Mouse (Mus musculus): Measurements from ENCODE around the gene Plcb2.

Plcb2 gene

DNA sequence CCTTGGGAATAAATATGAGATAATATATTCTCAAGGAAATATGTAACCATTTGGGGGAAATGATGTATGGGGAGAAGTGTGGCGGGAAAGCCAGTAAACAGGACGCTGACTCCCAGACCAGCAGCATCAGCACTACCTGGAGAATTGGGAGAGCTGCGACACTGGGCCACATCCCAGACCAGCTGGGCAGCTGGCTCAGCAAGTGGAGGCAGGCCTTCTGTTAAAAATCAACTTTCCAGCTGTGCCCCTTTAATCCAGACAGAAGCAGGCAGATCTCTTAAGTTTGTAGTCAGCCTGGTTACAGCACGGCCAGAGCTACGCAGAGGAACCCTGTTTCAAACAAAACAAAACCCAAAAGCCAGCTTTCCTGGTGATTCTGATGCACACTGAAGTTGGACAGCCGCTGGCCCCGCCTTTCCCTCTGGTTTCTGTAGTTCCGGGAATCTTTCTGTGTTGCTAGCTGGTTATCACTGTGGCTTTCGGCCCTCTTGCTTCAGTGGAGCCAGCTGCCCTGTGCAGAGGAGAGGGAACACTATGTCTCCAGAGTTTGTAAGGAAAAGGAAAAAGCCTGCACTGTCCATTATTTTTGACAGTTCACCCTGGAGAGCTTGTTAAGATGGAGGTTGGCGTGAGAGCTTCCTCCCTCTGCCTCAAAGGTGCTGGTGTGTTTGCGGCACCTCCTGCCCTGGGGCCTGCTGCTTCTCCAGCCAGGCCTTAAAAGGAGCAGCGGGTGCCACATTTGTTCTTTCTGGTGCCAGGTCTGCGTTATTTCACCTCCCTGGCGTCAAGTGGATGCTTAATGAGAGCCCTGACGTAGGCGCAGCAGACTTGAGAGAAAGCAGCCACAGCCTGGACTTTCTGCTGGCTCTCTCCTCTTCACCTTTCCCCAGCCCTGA, 23.9 kb upstream of the Plcb2 start:
- in situ Hi-C loops (cut with MboI, MseI): no loop called here

DNA sequence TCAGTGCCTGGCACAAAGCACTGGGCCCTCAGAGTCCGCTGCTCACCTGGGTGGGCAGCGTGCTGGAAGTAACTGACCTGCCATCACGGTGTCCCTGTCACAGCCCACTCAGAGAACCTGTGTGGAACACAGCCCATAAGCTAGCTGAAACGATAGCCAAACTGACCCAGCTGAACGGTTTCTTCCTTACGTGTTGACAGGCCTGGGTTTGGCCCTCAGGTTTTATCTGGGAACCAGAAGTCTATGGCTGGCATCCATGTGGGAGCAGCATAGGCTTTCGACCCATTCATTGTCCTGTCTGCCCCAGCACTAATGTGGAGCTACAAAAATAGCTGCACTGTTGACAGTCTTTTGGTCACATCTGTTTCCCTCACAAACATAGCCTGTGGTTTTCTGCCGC, 22.2 kb upstream of the Plcb2 start:
- in situ Hi-C loops (cut with MboI, MseI): no loop called here

DNA sequence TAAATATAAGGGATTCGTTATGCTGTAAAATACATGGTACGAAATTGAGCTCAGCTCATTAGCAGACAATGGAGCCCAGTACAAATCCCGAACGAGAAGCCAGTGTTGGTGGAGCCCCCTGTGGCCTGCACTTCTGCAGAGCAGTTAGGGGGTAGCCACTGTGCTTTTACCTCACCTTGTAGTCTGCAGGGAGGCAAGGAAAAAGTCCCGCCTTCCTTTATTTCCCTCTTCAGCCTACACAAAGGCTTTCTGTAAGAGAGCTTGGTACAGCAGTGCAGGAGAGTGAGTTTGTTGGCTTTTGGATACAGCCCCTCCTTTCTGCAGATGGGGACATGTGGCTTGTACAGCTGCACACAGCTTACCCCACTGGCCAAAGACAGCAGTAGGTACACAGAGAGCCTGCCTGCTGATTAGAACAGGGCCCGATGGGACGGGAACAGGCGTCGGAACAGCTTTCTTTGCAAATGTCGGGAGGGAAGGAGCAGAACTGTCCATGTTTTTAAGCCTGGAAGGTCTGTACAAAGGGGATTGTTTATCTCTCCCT, 21.2 kb upstream of the Plcb2 start:
- in situ Hi-C loops (cut with MboI, MseI): no loop called here

- in situ Hi-C loops (cut with MboI, MseI): no loop called here
Observed at GRCm38 (mm10) chr2:118747301-118747960, 19.2 kb upstream of the Plcb2 start.

GRCm38 (mm10) chr2:118745915-118746901, 18.0 kb upstream of the Plcb2 start:
- in situ Hi-C loops (cut with MboI, MseI): no loop called here

DNA sequence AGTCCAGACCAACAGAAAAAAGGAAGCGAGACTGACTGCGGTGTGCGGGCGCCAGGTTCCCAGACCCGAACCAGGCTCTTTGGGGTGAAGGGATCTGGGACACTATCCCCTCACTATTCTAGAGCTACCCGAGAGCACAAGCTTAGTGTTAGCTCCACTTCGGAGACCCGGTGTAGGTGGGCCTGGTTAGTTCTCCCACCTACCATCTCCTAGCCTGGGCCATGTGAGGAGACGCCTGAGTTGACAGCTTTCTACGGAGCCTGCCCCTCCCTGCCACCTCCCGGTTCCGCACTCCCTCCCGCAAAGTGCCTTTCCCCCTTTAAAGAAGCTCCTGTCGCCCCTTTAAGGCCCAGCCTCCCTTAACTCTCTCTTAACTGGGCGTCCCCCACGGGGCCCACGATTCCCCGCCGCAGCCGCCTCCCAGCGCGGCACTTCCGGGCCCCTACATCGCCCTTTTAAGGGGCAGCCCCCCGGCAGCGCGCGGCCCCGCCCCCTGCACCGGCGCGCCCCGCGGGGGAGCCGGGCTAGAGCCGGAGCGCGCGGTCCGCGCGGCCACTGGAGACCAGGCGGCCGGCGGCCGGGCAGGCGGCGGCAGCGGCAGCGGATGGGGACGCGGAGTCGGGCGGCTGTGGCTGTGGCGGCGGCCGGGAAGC, 17.1 kb upstream of the Plcb2 start, which contains the start of gene Inafm2:
TSS of gene Inafm2 (plus strand) at position 527 of the 653 bp plus-strand sequence.
- in situ Hi-C loops (cut with MboI, MseI): no loop called here

GRCm38 (mm10) chr2:118744621-118745020, 16.4 kb upstream of the Plcb2 start:
- in situ Hi-C loops (cut with MboI, MseI): no loop called here

GRCm38 (mm10) chr2:118743261-118743943, 15.2 kb upstream of the Plcb2 start:
- in situ Hi-C loops (cut with MboI, MseI): no loop called here

- in situ Hi-C loops (cut with MboI, MseI): no loop called here
Observed at GRCm38 (mm10) chr2:118741183-118741582, 12.9 kb upstream of the Plcb2 start.

GRCm38 (mm10) chr2:118740341-118740740, 12.1 kb upstream of the Plcb2 start:
- in situ Hi-C loops (cut with MboI, MseI): no loop called here

DNA sequence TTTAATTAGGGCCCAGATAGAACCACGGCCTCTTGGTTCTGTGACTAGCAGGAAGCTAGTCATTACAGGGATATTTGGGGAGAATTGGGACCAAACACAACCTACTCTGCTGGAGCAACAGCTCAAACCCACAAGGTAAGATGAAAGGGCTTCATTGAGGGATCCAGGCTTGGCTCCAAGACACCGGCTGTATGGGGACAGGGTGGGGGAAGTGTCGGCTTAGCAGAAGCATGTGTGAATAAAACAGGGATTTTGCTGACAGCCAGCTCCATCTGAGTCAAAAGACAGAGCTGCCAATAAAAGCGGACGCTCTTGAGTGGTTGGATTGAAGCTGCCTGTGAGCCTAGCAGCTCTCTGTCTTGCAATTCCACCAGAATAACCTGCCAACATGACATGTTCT, 5.1 kb upstream of the Plcb2 start:
- in situ Hi-C loops (cut with MboI, MseI): no loop called here

GRCm38 (mm10) chr2:118731981-118732380, 3.7 kb upstream of the Plcb2 start:
- in situ Hi-C loops (cut with MboI, MseI): no loop called here

DNA sequence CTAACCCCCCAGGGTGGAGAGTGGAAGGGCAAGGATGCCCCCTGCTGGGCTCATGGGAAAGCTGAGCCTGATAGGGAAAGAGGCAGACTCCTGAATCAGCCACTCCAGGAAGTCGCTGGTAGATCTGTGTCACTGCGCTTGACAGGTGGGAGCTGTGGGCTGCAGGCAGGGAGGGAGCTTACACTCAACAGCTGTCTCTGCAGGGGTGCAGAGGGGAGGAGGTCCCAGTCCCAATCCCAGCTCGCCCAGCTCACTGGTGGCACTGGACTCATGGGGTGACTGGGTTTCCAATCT, 2.3 kb upstream of the Plcb2 start:
- in situ Hi-C loops (cut with MboI, MseI): no loop called here

GRCm38 (mm10) chr2:118729816-118730621, 1.8 kb upstream of the Plcb2 start:
- in situ Hi-C loops (cut with MboI, MseI): no loop called here

DNA sequence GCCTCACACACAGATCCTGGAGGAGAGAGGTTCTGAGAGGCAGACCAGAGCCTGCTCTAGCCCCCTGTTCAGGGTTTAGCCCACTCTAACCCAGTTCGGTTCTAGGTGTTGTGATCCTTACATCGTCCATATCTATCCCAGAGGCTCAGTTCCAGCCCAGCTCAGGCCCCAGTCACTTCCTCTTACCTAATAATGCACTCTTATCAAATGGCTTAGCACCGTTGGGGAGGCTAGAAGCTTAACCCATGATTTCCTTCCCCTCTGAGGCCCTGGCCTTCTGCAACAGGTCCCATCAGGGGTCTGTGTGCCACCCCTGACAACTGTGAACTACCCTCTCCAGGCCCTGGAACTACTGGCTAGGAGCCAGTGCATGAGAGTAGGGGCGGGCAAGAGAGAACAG, 956 bp upstream of the Plcb2 start:
- in situ Hi-C loops (cut with MboI, MseI): no loop called here

DNA sequence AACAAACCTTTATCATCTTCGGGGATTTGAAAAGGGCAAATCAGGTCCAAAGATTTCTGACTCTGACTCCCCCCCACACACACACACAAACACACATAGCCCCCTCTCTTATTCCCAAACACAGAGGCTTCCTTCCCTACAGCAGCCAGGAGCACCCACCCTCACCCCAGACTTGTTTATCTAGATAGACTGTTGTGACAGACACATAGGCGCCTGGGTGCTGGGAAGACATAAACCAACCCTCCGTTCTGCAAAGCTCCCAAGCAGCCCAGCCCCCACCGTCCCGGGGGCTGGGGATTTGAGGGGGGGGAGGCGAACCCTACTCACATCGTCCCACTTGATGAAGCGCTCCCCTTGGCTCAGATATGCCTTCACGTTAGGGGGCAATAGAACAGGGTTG, 327 bp downstream of the Plcb2 start:
- in situ Hi-C loops (cut with MboI, MseI): no loop called here

DNA sequence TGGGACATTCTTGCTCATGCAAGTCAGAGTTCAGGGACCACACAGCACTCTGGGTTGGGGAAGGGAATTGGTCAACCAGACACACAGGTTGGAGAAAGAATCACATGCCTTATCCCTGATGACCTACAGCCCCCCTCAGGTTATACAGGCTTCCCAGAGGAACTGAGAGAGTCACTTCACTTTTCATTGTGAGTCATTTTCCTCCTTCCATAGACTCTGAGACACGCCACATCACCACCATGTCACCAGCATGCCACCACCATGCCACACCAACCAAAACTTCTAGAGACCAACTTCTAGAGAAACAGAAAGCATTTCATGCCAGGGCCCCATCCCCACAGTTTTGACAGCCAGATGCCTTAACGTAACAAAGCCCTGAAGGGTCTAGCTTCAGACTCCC, 1.4 kb downstream of the Plcb2 start:
- in situ Hi-C loops (cut with MboI, MseI): no loop called here

DNA sequence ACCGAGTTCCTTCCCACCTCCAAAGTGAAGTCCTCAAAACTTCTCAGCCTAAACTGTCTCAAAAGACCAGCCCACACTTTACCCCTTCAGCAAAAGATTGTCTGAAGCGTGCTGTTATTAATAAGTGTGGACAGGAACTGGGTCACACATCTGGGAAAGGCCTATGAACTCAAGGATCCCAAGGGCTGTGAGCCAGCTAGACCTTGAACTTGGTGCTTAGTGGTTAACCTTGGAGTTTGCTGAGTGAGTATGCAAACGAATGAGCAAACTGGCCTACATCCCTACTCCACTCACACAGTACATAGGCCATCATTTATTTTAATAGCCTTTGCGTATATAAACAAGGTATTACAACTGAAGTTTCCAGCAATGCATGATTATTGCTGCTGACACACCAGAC, 2.7 kb downstream of the Plcb2 start:
- in situ Hi-C loops (cut with MboI, MseI): no loop called here

- in situ Hi-C loops (cut with MboI, MseI): no loop called here
Observed at GRCm38 (mm10) chr2:118723693-118724486, 4.3 kb downstream of the Plcb2 start.

Measured in T-helper 17 cell (primary cell).